Mouse (Mus musculus): ENCODE data around the gene Sema5a.

Sema5a gene

GRCm38 (mm10) chr15:32300991-32301390 lies 56.4 kb downstream of the Sema5a start:
- no peak for DNase-seq (ENCODE audit: low read depth, low spot score)

GRCm38 (mm10) chr15:32306557-32307243 lies 62.1 kb downstream of the Sema5a start:
- DNase-seq (ENCODE audit: low read depth, low spot score), result no peak

DNA sequence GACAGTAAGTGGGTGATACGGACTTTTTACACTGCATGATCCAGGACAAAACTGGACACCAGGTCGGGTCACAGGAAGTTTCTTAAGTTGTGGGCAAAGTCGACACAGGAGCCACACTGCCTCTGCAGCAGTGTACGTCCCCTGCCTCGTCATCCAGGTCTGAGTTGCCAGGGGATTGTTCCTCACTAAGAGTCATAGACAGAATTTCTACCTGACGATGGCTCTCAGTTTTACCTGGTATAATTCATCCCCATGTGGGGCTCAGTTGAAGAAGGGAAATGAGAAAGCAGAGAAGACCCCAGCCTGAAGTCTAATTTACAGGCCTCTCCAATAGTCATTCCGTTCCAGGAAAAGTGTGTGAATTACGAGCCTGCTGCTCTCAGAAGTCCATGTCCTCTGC lies 66.2 kb downstream of the Sema5a start:
- DNase-seq (ENCODE audit: low read depth, low spot score), result no peak

- DNase-seq (ENCODE audit: low read depth, low spot score), result no peak
Observed at GRCm38 (mm10) chr15:32311287-32311686, 66.7 kb downstream of the Sema5a start.

DNA sequence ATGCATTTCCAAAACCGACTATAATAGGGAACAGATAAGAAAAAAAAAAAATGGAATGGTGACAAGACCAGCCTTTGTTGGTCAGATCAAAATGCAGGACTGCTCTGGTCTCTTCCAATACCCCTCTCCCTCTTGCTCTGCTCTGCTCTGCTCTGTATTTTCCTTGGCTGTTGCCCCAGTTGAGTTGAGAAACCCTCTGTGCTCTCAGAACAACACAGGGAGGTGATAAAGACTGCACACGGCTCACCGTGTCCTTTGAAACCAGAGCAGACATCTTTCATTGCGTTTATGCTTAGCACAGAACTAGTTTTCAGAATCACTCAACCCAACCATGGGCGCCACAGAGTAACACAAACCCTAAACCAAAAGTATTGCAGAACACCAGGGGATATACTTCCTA lies 72.5 kb downstream of the Sema5a start:
- DNase-seq (ENCODE audit: low read depth, low spot score), result no peak

GRCm38 (mm10) chr15:32320739-32321138 lies 76.1 kb downstream of the Sema5a start:
- no peak for DNase-seq (ENCODE audit: low read depth, low spot score)

GRCm38 (mm10) chr15:32322455-32323220 lies 78.0 kb downstream of the Sema5a start:
- no peak for DNase-seq (ENCODE audit: low read depth, low spot score)

GRCm38 (mm10) chr15:32323224-32323623 lies 78.6 kb downstream of the Sema5a start:
- DNase-seq (ENCODE audit: low read depth, low spot score), result no peak

GRCm38 (mm10) chr15:32324105-32324504 lies 79.5 kb downstream of the Sema5a start:
- DNase-seq (ENCODE audit: low read depth, low spot score), result no peak

DNA sequence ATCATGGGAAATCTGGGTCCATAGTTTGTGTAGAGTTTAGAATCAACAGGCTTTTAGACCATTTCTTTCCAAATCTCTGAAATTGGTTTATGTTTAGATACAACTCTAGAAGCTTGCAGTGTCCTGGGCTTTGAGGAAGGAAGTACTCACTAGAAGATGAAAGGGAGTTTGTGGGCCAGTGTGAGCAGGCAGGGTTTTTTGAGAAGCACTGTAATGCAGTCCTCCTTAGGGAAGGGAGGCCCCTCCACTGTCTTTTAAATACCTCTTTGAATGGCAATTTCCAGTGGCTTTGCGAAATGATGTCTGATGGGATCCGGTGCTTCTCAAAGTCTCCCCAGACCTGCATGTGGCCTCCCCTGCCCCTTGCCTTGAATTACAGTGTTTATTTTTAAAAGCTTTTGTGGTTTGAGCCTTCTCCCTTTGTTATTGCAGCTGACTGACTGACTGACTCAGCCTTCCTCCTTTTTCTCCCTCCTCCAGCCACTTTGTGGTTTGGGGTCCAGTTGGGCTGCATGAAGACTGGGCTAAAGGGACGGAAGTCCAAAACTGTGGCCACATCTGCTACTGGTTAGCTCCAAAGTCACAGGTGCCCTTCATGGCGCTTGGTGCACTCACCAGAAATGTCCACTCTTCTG lies 83.9 kb downstream of the Sema5a start:
- DNase-seq (ENCODE audit: low read depth, low spot score), result no peak

- no peak for DNase-seq (ENCODE audit: low read depth, low spot score)
Observed at GRCm38 (mm10) chr15:32329670-32330330, 85.2 kb downstream of the Sema5a start.

DNA sequence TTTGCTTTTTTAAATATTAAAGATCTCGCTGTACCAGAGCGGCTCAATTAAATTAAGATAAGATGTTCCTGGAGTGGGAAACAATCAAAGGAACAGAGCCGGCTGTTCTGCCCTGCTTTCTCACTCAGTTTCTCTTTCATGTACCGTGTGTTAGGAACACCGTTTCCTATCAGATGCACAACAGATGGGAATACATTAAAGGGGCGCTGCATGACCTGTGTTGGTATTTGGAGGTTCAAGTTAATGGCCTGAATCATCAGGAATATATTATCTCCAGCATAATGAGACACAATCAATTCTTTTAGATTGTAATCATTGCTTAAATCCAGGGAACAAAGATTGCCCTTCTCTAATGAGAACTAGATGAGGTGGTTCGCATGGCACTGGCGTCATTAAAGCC lies 85.8 kb downstream of the Sema5a start:
- DNase-seq (ENCODE audit: low read depth, low spot score), result no peak

DNA sequence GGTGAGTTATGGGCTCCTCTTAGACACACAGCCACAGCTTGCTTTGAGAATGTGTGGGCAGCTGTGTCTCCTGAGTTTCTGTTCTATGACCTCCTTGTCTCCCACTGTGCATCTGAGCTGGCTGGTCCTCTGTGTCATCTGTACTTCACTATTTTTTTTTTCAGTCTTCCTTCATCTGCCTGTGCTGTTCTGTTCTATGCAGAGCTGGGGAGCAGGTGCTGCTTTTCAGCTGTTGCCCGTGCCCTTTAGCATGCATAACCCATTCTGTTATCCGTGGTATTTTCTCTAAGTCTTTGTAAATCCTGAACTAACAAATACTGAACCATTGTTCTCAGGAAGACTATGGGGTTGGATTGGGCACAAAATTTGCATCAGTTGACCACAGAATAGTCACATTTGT lies 86.4 kb downstream of the Sema5a start:
- no peak for DNase-seq (ENCODE audit: low read depth, low spot score)

DNA sequence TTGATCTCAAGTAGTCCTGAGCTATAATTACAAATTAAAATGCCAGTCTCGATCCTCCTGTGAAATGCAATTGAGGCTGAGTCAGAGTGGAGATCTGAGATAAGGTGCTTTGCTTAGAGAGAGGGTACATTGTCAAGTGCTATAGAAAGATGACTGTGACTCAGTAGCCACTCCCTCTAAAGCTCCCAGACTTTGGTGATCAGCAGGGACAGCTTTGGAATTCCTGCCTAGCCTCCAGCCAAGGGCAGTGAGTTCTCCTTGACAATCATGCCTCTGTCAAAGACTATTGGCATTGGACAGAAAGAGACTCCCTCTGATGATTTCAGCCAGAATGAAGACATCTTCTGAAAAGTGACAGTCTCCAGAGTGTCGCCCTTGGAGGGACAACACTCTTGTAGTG lies 88.8 kb downstream of the Sema5a start:
- DNase-seq (ENCODE audit: low read depth, low spot score), result no peak

DNA sequence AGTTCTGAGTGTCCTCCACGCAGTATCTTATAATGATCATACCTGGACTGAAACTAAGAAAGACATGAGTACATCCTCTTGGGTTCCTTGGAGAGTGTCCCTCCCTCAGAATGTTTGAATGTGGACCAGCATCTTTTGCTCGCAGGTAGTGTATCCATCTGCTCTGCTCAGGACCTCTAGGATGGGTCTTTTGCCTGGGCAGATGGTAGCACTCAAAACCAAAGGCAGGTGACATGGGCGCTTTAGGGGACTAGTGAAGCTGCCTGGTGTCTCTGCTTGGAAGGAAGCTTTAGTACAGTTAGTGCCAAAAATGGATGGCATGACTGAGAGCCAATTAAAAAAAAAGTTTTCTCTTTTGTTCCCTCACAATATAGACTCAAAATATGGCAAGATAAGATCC lies 93.2 kb downstream of the Sema5a start:
- DNase-seq (ENCODE audit: low read depth, low spot score), result no peak

DNA sequence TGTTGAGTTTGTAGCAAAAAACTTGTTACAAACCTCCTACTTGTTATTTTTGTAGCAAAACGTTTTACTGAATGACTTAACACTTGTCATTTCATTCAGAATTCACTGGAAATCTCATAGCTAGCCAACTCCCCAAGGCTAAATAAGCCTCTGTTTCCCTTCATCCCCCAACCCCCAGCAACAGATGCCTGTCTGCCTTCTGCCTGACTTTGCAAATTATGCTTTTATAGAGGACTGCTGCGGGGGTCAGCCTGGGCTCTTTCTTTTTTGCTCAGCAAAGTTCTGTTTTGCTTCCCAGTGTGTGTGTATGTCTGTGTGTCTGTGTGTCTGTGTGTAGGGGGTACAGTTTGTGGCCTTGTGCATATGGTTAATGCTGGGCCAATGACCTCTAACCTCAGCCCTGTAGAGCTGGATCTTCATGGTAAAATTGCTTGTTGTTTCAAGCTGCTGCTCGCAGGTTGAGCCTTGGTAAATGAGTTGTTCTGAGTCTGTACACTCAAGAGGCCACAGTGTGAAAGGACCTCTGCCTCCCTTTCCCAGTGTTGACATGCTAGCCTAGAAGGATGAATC lies 94.2 kb downstream of the Sema5a start:
- no peak for DNase-seq (ENCODE audit: low read depth, low spot score)

DNA sequence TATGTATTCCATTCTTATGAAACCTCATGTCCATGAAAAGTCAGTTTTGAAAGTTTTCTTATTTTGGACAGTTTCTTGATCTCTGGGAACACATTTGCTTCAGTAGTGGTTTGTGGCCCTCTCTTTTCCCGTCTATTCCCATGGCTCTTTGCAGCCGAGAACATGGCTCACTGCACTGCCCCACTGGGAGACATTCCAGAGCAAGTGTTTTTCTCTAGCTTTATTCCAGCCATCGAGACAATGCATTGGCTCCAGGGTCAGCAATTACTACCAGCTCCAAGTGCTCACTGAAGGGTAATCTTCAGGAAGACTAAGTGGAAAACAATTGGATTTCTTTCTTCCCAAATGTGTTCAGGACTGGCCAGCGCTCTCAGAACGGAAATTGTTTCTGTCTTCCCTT lies 94.8 kb downstream of the Sema5a start:
- DNase-seq (ENCODE audit: low read depth, low spot score), result no peak

- DNase-seq (ENCODE audit: low read depth, low spot score), result no peak
Observed at GRCm38 (mm10) chr15:32341423-32341822, 96.8 kb downstream of the Sema5a start.

GRCm38 (mm10) chr15:32343544-32343943 lies 98.9 kb downstream of the Sema5a start:
- DNase-seq (ENCODE audit: low read depth, low spot score), result no peak

GRCm38 (mm10) chr15:32347315-32347714 lies 102.7 kb downstream of the Sema5a start:
- no peak for DNase-seq (ENCODE audit: low read depth, low spot score)

DNA sequence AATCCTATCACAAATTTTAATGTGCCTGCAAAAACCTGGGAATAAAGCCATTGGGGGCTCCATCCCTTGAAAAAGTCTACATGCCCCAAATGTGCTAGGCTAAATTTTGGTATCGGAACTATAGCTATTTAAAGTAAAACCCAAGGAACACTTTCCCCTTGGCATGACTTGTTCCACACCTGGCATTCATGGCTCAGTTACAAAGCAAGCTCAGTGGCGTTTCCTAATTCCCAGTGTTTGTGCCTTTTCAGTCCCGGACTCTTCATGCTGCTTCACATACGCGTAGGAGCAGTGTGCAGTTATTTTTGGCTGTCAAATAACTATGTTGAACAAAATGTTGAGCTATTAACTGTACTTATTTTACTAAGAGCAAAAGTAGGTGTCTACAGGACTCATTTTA lies 104.7 kb downstream of the Sema5a start:
- no peak for DNase-seq (ENCODE audit: low read depth, low spot score)

DNA sequence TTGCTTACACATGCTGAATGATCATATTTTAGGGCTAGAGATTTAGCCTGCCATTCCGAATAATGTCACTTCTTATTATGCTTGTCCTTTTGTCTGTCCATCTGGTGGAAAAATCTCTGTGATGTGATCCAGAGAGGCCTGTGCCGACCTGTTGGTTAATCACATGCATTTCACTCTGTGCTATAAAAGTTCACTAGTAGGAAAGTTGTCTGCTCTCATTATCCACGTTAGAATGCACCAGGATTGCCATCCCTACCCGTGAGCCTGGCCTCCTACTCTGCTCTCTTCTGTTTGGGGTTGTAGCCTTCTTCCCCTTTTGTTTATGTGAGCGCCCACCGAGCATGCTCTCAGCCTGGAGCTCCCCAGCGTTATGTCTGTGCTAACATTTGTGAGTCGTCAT lies 108.4 kb downstream of the Sema5a start:
- DNase-seq (ENCODE audit: low read depth, low spot score), result no peak

Data from brain, embryonic 18.5 days (tissue).